Comparison of ENCODE assay signal across 14 mouse cellular contexts in genomic region chr5:31808271-31808670, GRCm38 (mm10).
A peak's percentile ranks its signal among the peaks of the same experiment; 100 is the strongest.
DNase-seq lines count a peak whose midpoint lies in the region; ATAC-seq and TF ChIP-seq lines count a peak whose summit lies in the region.
"Had no signal": no experiment of that assay in that cellular context is flagged by ENCODE, and none has a peak within 500 bp of the region (broad histone marks: within the 10 kb centered on the region; RNA-seq: fewer than 3 reads in every experiment).

No protein-coding gene starts in this region.

- H3K36me3 ChIP-seq in heart, adult 2 months (ENCODE audit: control insufficient read depth, insufficient read depth, low read length) = no peaks in the 10 kb centered on the region
- H3K36me3 ChIP-seq in hindbrain, embryonic 14.5 days (replicated peaks; ENCODE audit: control insufficient read depth, insufficient read depth) = no peaks in the 10 kb centered on the region
- H3K36me3 ChIP-seq in hindbrain, embryonic 12.5 days = no peaks in the 10 kb centered on the region
- H3K36me3 ChIP-seq: heart, embryonic 13.5 days; limb, embryonic 13.5 days; midbrain, embryonic 12.5 days had no signal

- peak; percentile 12 for DNase-seq in cerebellum, adult 11-12 months
- no peak for DNase-seq in cerebellum, postnatal 4 days (ENCODE audit: low spot score in 2 of 2)
- peak; percentile 89 for DNase-seq in heart, adult 11 months
- DNase-seq in heart, adult 2 months = no peak
- peak; percentile 81 for DNase-seq in brain, adult 2 months (ENCODE audit: low read depth, low spot score)
- peak; percentile 52 to 72 for DNase-seq in cerebellum, postnatal 14 days
- no peak for DNase-seq in hindbrain, embryonic 14.5 days (ENCODE audit: low spot score)
- DNase-seq: retina, postnatal 1 day; thymus, postnatal 14 days had no signal

- no peaks in the 10 kb centered on the region for H3K4me1 ChIP-seq in heart, adult 2 months (ENCODE audit: control insufficient read depth, insufficient read depth, low read length)
- no peaks in the 10 kb centered on the region for H3K4me1 ChIP-seq in hindbrain, embryonic 14.5 days (replicated peaks; ENCODE audit: control insufficient read depth, insufficient read depth, low read length)
- peaks cover 6% of the 10 kb centered on the region for H3K4me1 ChIP-seq in hindbrain, embryonic 12.5 days

- 42% methylated on average over 2 of the region's 2 CpGs for WGBS in heart, adult 2 months
- 86% methylated on average over 2 of the region's 2 CpGs for WGBS in hindbrain, embryonic 14.5 days
- 89% methylated on average over 2 of the region's 2 CpGs for WGBS in hindbrain, embryonic 12.5 days

- no peak for ATAC-seq in hindbrain, embryonic 14.5 days (ENCODE audit: low FRiP score)
- no peak for ATAC-seq in hindbrain, embryonic 12.5 days (ENCODE audit: low FRiP score)

- no peaks in the 10 kb centered on the region for H3K9me3 ChIP-seq in hindbrain, embryonic 14.5 days (ENCODE audit: control insufficient read depth, low read length)
- no peaks in the 10 kb centered on the region for H3K9me3 ChIP-seq in hindbrain, embryonic 12.5 days (replicated peaks)
- H3K9me3 ChIP-seq: heart, embryonic 13.5 days; limb, embryonic 13.5 days; midbrain, embryonic 12.5 days had no signal

- H3K27me3 ChIP-seq in heart, adult 2 months (ENCODE audit: control insufficient read depth, insufficient read depth, low read length) = no peaks in the 10 kb centered on the region
- H3K27me3 ChIP-seq in hindbrain, embryonic 14.5 days (ENCODE audit: control insufficient read depth, insufficient read depth, low read length) = no peaks in the 10 kb centered on the region
- H3K27me3 ChIP-seq in hindbrain, embryonic 12.5 days = no peaks in the 10 kb centered on the region
- H3K27me3 ChIP-seq: heart, embryonic 13.5 days; limb, embryonic 13.5 days; midbrain, embryonic 12.5 days had no signal

- TF ChIP-seq EP300 in heart, adult 2 months (IDR thresholded peaks at IDR 0.05; ENCODE audit: insufficient read depth, low read depth, low read length) = no peak

- TF ChIP-seq POLR2A in heart, adult 2 months (IDR thresholded peaks at IDR 0.05; ENCODE audit: insufficient read depth, low read depth, low read length) = no peak

- H3K9ac ChIP-seq in heart, adult 2 months (ENCODE audit: low read depth, low read length) = no peak overlapping the region
- no peak overlapping the region for H3K9ac ChIP-seq in hindbrain, embryonic 14.5 days
- no peak overlapping the region for H3K9ac ChIP-seq in hindbrain, embryonic 12.5 days
- H3K9ac ChIP-seq: heart, embryonic 13.5 days; limb, embryonic 13.5 days; midbrain, embryonic 12.5 days had no signal

- no peaks in the 10 kb centered on the region for H3K79me2 ChIP-seq in heart, adult 2 months (replicated peaks; ENCODE audit: control insufficient read depth, insufficient read depth, low read length)

- no peak for TF ChIP-seq CTCF in heart, adult 2 months (IDR thresholded peaks at IDR 0.05)

- no peak overlapping the region for H3K4me3 ChIP-seq in heart, adult 2 months
- H3K4me3 ChIP-seq in hindbrain, embryonic 14.5 days (replicated peaks; ENCODE audit: low read length) = no peak overlapping the region
- no peak overlapping the region for H3K4me3 ChIP-seq in hindbrain, embryonic 12.5 days
- H3K4me3 ChIP-seq: heart, embryonic 13.5 days; limb, embryonic 13.5 days; midbrain, embryonic 12.5 days; myocyte had no signal

- no peak overlapping the region for H3K4me2 ChIP-seq in hindbrain, embryonic 14.5 days (replicated peaks)
- H3K4me2 ChIP-seq in hindbrain, embryonic 12.5 days (replicated peaks) = no peak overlapping the region
- H3K4me2 ChIP-seq: heart, embryonic 13.5 days; limb, embryonic 13.5 days; midbrain, embryonic 12.5 days had no signal

- intact Hi-C loops in heart, adult 2 months (cut with DNase I) = no loop called here

- H3K27ac ChIP-seq in heart, adult 2 months = no peak overlapping the region
- no peak overlapping the region for H3K27ac ChIP-seq in hindbrain, embryonic 14.5 days
- no peak overlapping the region for H3K27ac ChIP-seq in hindbrain, embryonic 12.5 days
- H3K27ac ChIP-seq: heart, embryonic 13.5 days; limb, embryonic 13.5 days; midbrain, embryonic 12.5 days had no signal

Comparison
In these comparisons a context has a peak if more than half of its experiments do, and no peak if none do; other contexts are left out.
1. DNase-seq: peak in cerebellum, adult 11-12 months (single experiment), heart, adult 11 months (single experiment), brain, adult 2 months (single experiment) and cerebellum, postnatal 14 days (2 of 2); none in cerebellum, postnatal 4 days (0 of 2), heart, adult 2 months (0 of 2) and hindbrain, embryonic 14.5 days (single experiment).